Mouse (Mus musculus): ENCODE data around the gene Cdc42se2. TPM values are rescaled to one million over a fixed set of nuclear protein-coding genes. Genes with fewer than 3 reads are reported as not detected.

The Cdc42se2 gene
- total RNA-seq (2021) = 10 to 100 TPM; 13.8 to 16.3 TPM
- long read RNA-seq, experiment 1, transcript Cdc42se2-201 (6 exons, 3,069 nt) = major isoform, 11 of 19 reads
- long read RNA-seq, experiment 1, partial matches to known transcripts = 1 of 19 reads
- long read RNA-seq, experiment 1, other reads (novel, unspliced or antisense) = 7 of 19 reads
- long read RNA-seq, experiment 2, transcript Cdc42se2-201 (6 exons, 3,069 nt) = major isoform, 12 of 16 reads
- long read RNA-seq, experiment 2, partial matches to known transcripts = 0 of 16 reads
- long read RNA-seq, experiment 2, other reads (novel, unspliced or antisense) = 4 of 16 reads

- intact Hi-C loops (cut with DNase I) = loop anchor here (5.0 kb wide), 1 partner anchor 75 kb away; the partner anchor contains the start of gene Lyrm7
- DNase-seq = peak; percentile 93 to 95
These were observed at the start of gene Cdc42se2 for GRCm38 (mm10) chr11:54787488-54788474. TSS of gene Cdc42se2 (minus strand) at chr11:54787675.

GRCm38 (mm10) chr11:54836106-54836505, 48.6 kb upstream of the Cdc42se2 start:
- intact Hi-C loops (cut with DNase I) = no loop called here
- DNase-seq = peak; percentile 50 to 51

- no peak for DNase-seq
- intact Hi-C loops (cut with DNase I) = no loop called here
These were observed 47.1 kb upstream of the Cdc42se2 start for GRCm38 (mm10) chr11:54834596-54834995.

GRCm38 (mm10) chr11:54833833-54834232, 46.4 kb upstream of the Cdc42se2 start:
- intact Hi-C loops (cut with DNase I) = no loop called here
- no peak for DNase-seq

- DNase-seq = no peak
- intact Hi-C loops (cut with DNase I) = no loop called here
These were observed 39.3 kb upstream of the Cdc42se2 start for GRCm38 (mm10) chr11:54826819-54827218.

- intact Hi-C loops (cut with DNase I) = no loop called here
- DNase-seq = no peak
These were observed 38.3 kb upstream of the Cdc42se2 start for GRCm38 (mm10) chr11:54825774-54826173.

- DNase-seq = no peak
- intact Hi-C loops (cut with DNase I) = no loop called here
These were observed 36.0 kb upstream of the Cdc42se2 start for GRCm38 (mm10) chr11:54823467-54823866.

GRCm38 (mm10) chr11:54819489-54819888, 32.0 kb upstream of the Cdc42se2 start:
- intact Hi-C loops (cut with DNase I) = no loop called here
- no peak for DNase-seq

- DNase-seq = no peak
- intact Hi-C loops (cut with DNase I) = no loop called here
These were observed 30.0 kb upstream of the Cdc42se2 start for GRCm38 (mm10) chr11:54817449-54817848.

GRCm38 (mm10) chr11:54815659-54816058, 28.2 kb upstream of the Cdc42se2 start:
- intact Hi-C loops (cut with DNase I) = no loop called here
- DNase-seq = no peak

GRCm38 (mm10) chr11:54812812-54813516, 25.5 kb upstream of the Cdc42se2 start:
- intact Hi-C loops (cut with DNase I) = no loop called here
- DNase-seq = no peak

GRCm38 (mm10) chr11:54812314-54812713, 24.8 kb upstream of the Cdc42se2 start:
- intact Hi-C loops (cut with DNase I) = no loop called here
- no peak for DNase-seq

- intact Hi-C loops (cut with DNase I) = no loop called here
- DNase-seq = no peak
These were observed 23.6 kb upstream of the Cdc42se2 start for GRCm38 (mm10) chr11:54811054-54811453.

- no peak for DNase-seq
- intact Hi-C loops (cut with DNase I) = no loop called here
These were observed 22.1 kb upstream of the Cdc42se2 start for GRCm38 (mm10) chr11:54809582-54809981.

GRCm38 (mm10) chr11:54808177-54808576, 20.7 kb upstream of the Cdc42se2 start:
- no peak for DNase-seq
- intact Hi-C loops (cut with DNase I) = no loop called here

GRCm38 (mm10) chr11:54807669-54808068, 20.2 kb upstream of the Cdc42se2 start:
- DNase-seq = no peak
- intact Hi-C loops (cut with DNase I) = no loop called here

- DNase-seq = no peak
- intact Hi-C loops (cut with DNase I) = no loop called here
These were observed 19.4 kb upstream of the Cdc42se2 start for GRCm38 (mm10) chr11:54806891-54807290.

GRCm38 (mm10) chr11:54805196-54805595, 17.7 kb upstream of the Cdc42se2 start:
- DNase-seq = peak; percentile 73 to 77
- intact Hi-C loops (cut with DNase I) = no loop called here

- intact Hi-C loops (cut with DNase I) = no loop called here
- DNase-seq = no peak
These were observed 15.1 kb upstream of the Cdc42se2 start for GRCm38 (mm10) chr11:54802621-54803020.

GRCm38 (mm10) chr11:54801791-54802558, 14.5 kb upstream of the Cdc42se2 start:
- intact Hi-C loops (cut with DNase I) = no loop called here
- DNase-seq = peak in 1 of 2 experiments; percentile 12
